Mouse (Mus musculus): ENCODE results near the gene Bod1. TPM values are rescaled to one million over a fixed set of nuclear protein-coding genes. Genes with fewer than 3 reads are reported as not detected.
A peak's percentile ranks its signal among the peaks of the same experiment; 100 is the strongest.

Gene Bod1
- polyA plus RNA-seq, 1 experiment from 2014 or later, result 92.3 TPM

GRCm38 (mm10) chr11:31676661-31677252 is 5.1 kb upstream of the Bod1 start:
- H3K9ac ChIP-seq (replicated peaks; ENCODE audit: low read depth, low read length), result no peak overlapping the region
- H3K4me2 ChIP-seq (replicated peaks; ENCODE audit: low read depth, low read length), result no peak overlapping the region
- no peaks in the 10 kb centered on the region for H3K4me1 ChIP-seq (ENCODE audit: control insufficient read depth, insufficient read depth, low read length)
- 83% methylated on average over 3 of the region's 3 CpGs for WGBS
- H3K9me3 ChIP-seq (ENCODE audit: control insufficient read depth, low read depth, low read length), result no peaks in the 10 kb centered on the region
- no peaks in the 10 kb centered on the region for H3K36me3 ChIP-seq (ENCODE audit: control insufficient read depth, insufficient read depth, low read length)
- H3K27ac ChIP-seq (ENCODE audit: low read length), result no peak overlapping the region
- H3K4me3 ChIP-seq (ENCODE audit: low read depth, low read length), result no peak overlapping the region
- ATAC-seq (ENCODE audit: insufficient number of reproducible peaks, insufficient read depth, low FRiP score, low read depth), result no peak
- H3K27me3 ChIP-seq (ENCODE audit: control insufficient read depth, insufficient read depth, low read length), result no peaks in the 10 kb centered on the region

GRCm38 (mm10) chr11:31675430-31675829 is 3.7 kb upstream of the Bod1 start:
- H3K9ac ChIP-seq (replicated peaks; ENCODE audit: low read depth, low read length), result no peak overlapping the region

GRCm38 (mm10) chr11:31672170-31672563 is 482 bp upstream of the Bod1 start:
- Histone ChIP-seq H3K4me2 (replicated peaks; ENCODE audit: low read depth, low read length) (peak overlapping the region; percentile 61), H3K9me3 (ENCODE audit: control insufficient read depth, low read depth, low read length) (no peaks in the 10 kb centered on the region), H3K27me3 (ENCODE audit: control insufficient read depth, insufficient read depth, low read length) (no peaks in the 10 kb centered on the region), H3K4me1 (ENCODE audit: control insufficient read depth, insufficient read depth, low read length) (peaks cover 5% of the 10 kb centered on the region), H3K27ac (ENCODE audit: low read length) (no peak overlapping the region), H3K36me3 (ENCODE audit: control insufficient read depth, insufficient read depth, low read length) (peaks cover 12% of the 10 kb centered on the region), H3K9ac (replicated peaks; ENCODE audit: low read depth, low read length) (peak overlapping the region; percentile 41), H3K4me3 (ENCODE audit: low read depth, low read length) (peak overlapping the region; percentile 76)
- ATAC-seq (ENCODE audit: insufficient number of reproducible peaks, insufficient read depth, low FRiP score, low read depth), result peak; percentile 54; the same call in 1 of the 2 replicates
- 11% methylated on average over 9 of the region's 9 CpGs for WGBS

More at GRCm38 (mm10) chr11:31675430-31675829, 3.7 kb upstream of the Bod1 start:
- Histone ChIP-seq H3K27ac (ENCODE audit: low read length) (no peak overlapping the region), H3K4me2 (replicated peaks; ENCODE audit: low read depth, low read length) (no peak overlapping the region), H3K4me3 (ENCODE audit: low read depth, low read length) (no peak overlapping the region), H3K27me3 (ENCODE audit: control insufficient read depth, insufficient read depth, low read length) (no peaks in the 10 kb centered on the region), H3K36me3 (ENCODE audit: control insufficient read depth, insufficient read depth, low read length) (no peaks in the 10 kb centered on the region), H3K4me1 (ENCODE audit: control insufficient read depth, insufficient read depth, low read length) (peaks cover 1% of the 10 kb centered on the region), H3K9me3 (ENCODE audit: control insufficient read depth, low read depth, low read length) (no peaks in the 10 kb centered on the region)
- ATAC-seq (ENCODE audit: insufficient number of reproducible peaks, insufficient read depth, low FRiP score, low read depth), result no peak
- 50% methylated on average over 2 of the region's 2 CpGs for WGBS

- no peak overlapping the region for H3K9ac ChIP-seq (replicated peaks; ENCODE audit: low read depth, low read length)
- WGBS, result 66% methylated on average over 5 of the region's 5 CpGs
- H3K4me2 ChIP-seq (replicated peaks; ENCODE audit: low read depth, low read length), result peak overlapping the region; percentile 55
- H3K36me3 ChIP-seq (ENCODE audit: control insufficient read depth, insufficient read depth, low read length), result peaks cover 25% of the 10 kb centered on the region
- peak overlapping the region; percentile 76; the same call in 1 of the 2 replicates for H3K4me3 ChIP-seq (ENCODE audit: low read depth, low read length)
- ATAC-seq (ENCODE audit: insufficient number of reproducible peaks, insufficient read depth, low FRiP score, low read depth), result no peak
- peaks cover 5% of the 10 kb centered on the region for H3K4me1 ChIP-seq (ENCODE audit: control insufficient read depth, insufficient read depth, low read length)
- H3K27ac ChIP-seq (ENCODE audit: low read length), result no peak overlapping the region
- H3K9me3 ChIP-seq (ENCODE audit: control insufficient read depth, low read depth, low read length), result no peaks in the 10 kb centered on the region
- no peaks in the 10 kb centered on the region for H3K27me3 ChIP-seq (ENCODE audit: control insufficient read depth, insufficient read depth, low read length)
These were observed 1.2 kb downstream of the Bod1 start for GRCm38 (mm10) chr11:31670468-31670921.

GRCm38 (mm10) chr11:31669172-31669869 is 2.4 kb downstream of the Bod1 start:
- no peaks in the 10 kb centered on the region for H3K27me3 ChIP-seq (ENCODE audit: control insufficient read depth, insufficient read depth, low read length)
- peaks cover 32% of the 10 kb centered on the region for H3K36me3 ChIP-seq (ENCODE audit: control insufficient read depth, insufficient read depth, low read length)
- no peak overlapping the region for H3K4me3 ChIP-seq (ENCODE audit: low read depth, low read length)
- H3K9ac ChIP-seq (replicated peaks; ENCODE audit: low read depth, low read length), result no peak overlapping the region
- peaks cover 5% of the 10 kb centered on the region for H3K4me1 ChIP-seq (ENCODE audit: control insufficient read depth, insufficient read depth, low read length)
- no peak overlapping the region for H3K4me2 ChIP-seq (replicated peaks; ENCODE audit: low read depth, low read length)
- no peak for ATAC-seq (ENCODE audit: insufficient number of reproducible peaks, insufficient read depth, low FRiP score, low read depth)
- H3K9me3 ChIP-seq (ENCODE audit: control insufficient read depth, low read depth, low read length), result no peaks in the 10 kb centered on the region
- no peak overlapping the region for H3K27ac ChIP-seq (ENCODE audit: low read length)
- WGBS, result 93% methylated on average over 9 of the region's 9 CpGs

- H3K9me3 ChIP-seq (ENCODE audit: control insufficient read depth, low read depth, low read length), result no peaks in the 10 kb centered on the region
- H3K27me3 ChIP-seq (ENCODE audit: control insufficient read depth, insufficient read depth, low read length), result no peaks in the 10 kb centered on the region
- peaks cover 37% of the 10 kb centered on the region for H3K36me3 ChIP-seq (ENCODE audit: control insufficient read depth, insufficient read depth, low read length)
- no peak overlapping the region for H3K9ac ChIP-seq (replicated peaks; ENCODE audit: low read depth, low read length)
- H3K27ac ChIP-seq (ENCODE audit: low read length), result no peak overlapping the region
- H3K4me2 ChIP-seq (replicated peaks; ENCODE audit: low read depth, low read length), result no peak overlapping the region
- WGBS, result 73% methylated on average over 2 of the region's 2 CpGs
- no peak for ATAC-seq (ENCODE audit: insufficient number of reproducible peaks, insufficient read depth, low FRiP score, low read depth)
- H3K4me1 ChIP-seq (ENCODE audit: control insufficient read depth, insufficient read depth, low read length), result no peaks in the 10 kb centered on the region
- H3K4me3 ChIP-seq (ENCODE audit: low read depth, low read length), result no peak overlapping the region
These were observed 7.5 kb downstream of the Bod1 start for GRCm38 (mm10) chr11:31664186-31664585.

GRCm38 (mm10) chr11:31663501-31663900 is 8.2 kb downstream of the Bod1 start:
- H3K4me1 ChIP-seq (ENCODE audit: control insufficient read depth, insufficient read depth, low read length), result no peaks in the 10 kb centered on the region
- ATAC-seq (ENCODE audit: insufficient number of reproducible peaks, insufficient read depth, low FRiP score, low read depth), result no peak
- H3K27me3 ChIP-seq (ENCODE audit: control insufficient read depth, insufficient read depth, low read length), result no peaks in the 10 kb centered on the region
- no peaks in the 10 kb centered on the region for H3K9me3 ChIP-seq (ENCODE audit: control insufficient read depth, low read depth, low read length)
- H3K4me2 ChIP-seq (replicated peaks; ENCODE audit: low read depth, low read length), result no peak overlapping the region
- no peak overlapping the region for H3K9ac ChIP-seq (replicated peaks; ENCODE audit: low read depth, low read length)
- peaks cover 32% of the 10 kb centered on the region for H3K36me3 ChIP-seq (ENCODE audit: control insufficient read depth, insufficient read depth, low read length)
- H3K4me3 ChIP-seq (ENCODE audit: low read depth, low read length), result no peak overlapping the region
- H3K27ac ChIP-seq (ENCODE audit: low read length), result no peak overlapping the region
- 89% methylated on average over 4 of the region's 4 CpGs for WGBS

- Histone ChIP-seq H3K9ac (replicated peaks; ENCODE audit: low read depth, low read length) (no peak overlapping the region), H3K4me2 (replicated peaks; ENCODE audit: low read depth, low read length) (no peak overlapping the region), H3K27ac (ENCODE audit: low read length) (no peak overlapping the region), H3K4me3 (ENCODE audit: low read depth, low read length) (no peak overlapping the region), H3K9me3 (ENCODE audit: control insufficient read depth, low read depth, low read length) (no peaks in the 10 kb centered on the region), H3K4me1 (ENCODE audit: control insufficient read depth, insufficient read depth, low read length) (no peaks in the 10 kb centered on the region), H3K27me3 (ENCODE audit: control insufficient read depth, insufficient read depth, low read length) (no peaks in the 10 kb centered on the region), H3K36me3 (ENCODE audit: control insufficient read depth, insufficient read depth, low read length) (peaks cover 32% of the 10 kb centered on the region)
- no peak for ATAC-seq (ENCODE audit: insufficient number of reproducible peaks, insufficient read depth, low FRiP score, low read depth)
- WGBS, result 88% methylated on average over 5 of the region's 5 CpGs
These were observed 8.7 kb downstream of the Bod1 start for GRCm38 (mm10) chr11:31662872-31663446.
